In genomic region chr12:36157304-36157637, GRCm38 (mm10) we compare ENCODE assay signal across 8 mouse cellular contexts. TPM values are rescaled to one million over a fixed set of nuclear protein-coding genes. Genes with fewer than 3 reads are reported as not detected.
A peak's percentile ranks its signal among the peaks of the same experiment; 100 is the strongest.
DNase-seq lines count a peak whose midpoint lies in the region; ATAC-seq and TF ChIP-seq lines count a peak whose summit lies in the region.

No protein-coding gene starts in this region.

- 0% methylated on average over 14 of the region's 14 CpGs for WGBS in limb, embryonic 14.5 days
- under 1% methylated on average over 14 of the region's 14 CpGs for WGBS in neural tube, embryonic 14.5 days

- TF ChIP-seq CTCF in C2C12 (IDR thresholded peaks at IDR 0.05; ENCODE audit: control insufficient read depth, insufficient read depth, insufficient read length), result no peak

- H3K36me3 ChIP-seq in C2C12 (ENCODE audit: control insufficient read depth, insufficient read depth), result no peaks in the 10 kb centered on the region
- H3K36me3 ChIP-seq in limb, embryonic 14.5 days (ENCODE audit: control insufficient read depth, insufficient read depth, low read length), result no peaks in the 10 kb centered on the region; the same call in 1 of the 2 replicates
- H3K36me3 ChIP-seq in neural tube, embryonic 14.5 days (ENCODE audit: control insufficient read depth, insufficient read depth, low read length), result no peaks in the 10 kb centered on the region

- DNase-seq in cerebellum, adult 18-20 months, result peak; percentile 39 to 60
- DNase-seq in cerebellum, adult 9-11 months, result no peak
- DNase-seq in limb, embryonic 14.5 days (ENCODE audit: low spot score), result peak; percentile 22
- DNase-seq in spleen, postnatal 4 days (ENCODE audit: low spot score in 2 of 2), result no peak
- no peak for DNase-seq in left cerebral cortex, adult 11 months (ENCODE audit: low spot score)

- H3K4me3 ChIP-seq in C2C12 (ENCODE audit: insufficient read depth, poor library complexity, severe bottlenecking), result peak overlapping the region; percentile 84
- H3K4me3 ChIP-seq in limb, embryonic 14.5 days (replicated peaks; ENCODE audit: low read length), result peak overlapping the region; percentile 89
- H3K4me3 ChIP-seq in neural tube, embryonic 14.5 days (ENCODE audit: low read depth, low read length), result peak overlapping the region; percentile 67

- peak overlapping the region; percentile 93 for H3K27ac ChIP-seq in limb, embryonic 14.5 days (replicated peaks; ENCODE audit: low read depth, low read length)
- peak overlapping the region; percentile 82 for H3K27ac ChIP-seq in neural tube, embryonic 14.5 days (ENCODE audit: low read depth, low read length)

- H3K27me3 ChIP-seq in C2C12 (ENCODE audit: control insufficient read depth, insufficient read depth, insufficient read length), result no peaks in the 10 kb centered on the region
- H3K27me3 ChIP-seq in limb, embryonic 14.5 days (ENCODE audit: control insufficient read depth, insufficient read depth, low read length), result no peaks in the 10 kb centered on the region
- H3K27me3 ChIP-seq in neural tube, embryonic 14.5 days (ENCODE audit: control insufficient read depth, insufficient read depth, low read length), result no peaks in the 10 kb centered on the region; the same call in 1 of the 2 replicates

- peak overlapping the region; percentile 53 for H3K4me2 ChIP-seq in limb, embryonic 14.5 days (replicated peaks; ENCODE audit: low read depth, low read length, severe bottlenecking)
- peak overlapping the region; percentile 51 for H3K4me2 ChIP-seq in neural tube, embryonic 14.5 days (ENCODE audit: low read depth, low read length)

- peaks cover 53% of the 10 kb centered on the region for H3K79me3 ChIP-seq in C2C12 (ENCODE audit: low read depth)

- H3K9me3 ChIP-seq in limb, embryonic 14.5 days (ENCODE audit: control insufficient read depth, low read length), result no peaks in the 10 kb centered on the region
- no peaks in the 10 kb centered on the region for H3K9me3 ChIP-seq in neural tube, embryonic 14.5 days (ENCODE audit: control insufficient read depth, low read length)

- H3K79me2 ChIP-seq in C2C12 (ENCODE audit: control insufficient read depth, insufficient read depth), result peaks cover 69% of the 10 kb centered on the region

- peak overlapping the region; percentile 84 for H3K9ac ChIP-seq in limb, embryonic 14.5 days (ENCODE audit: low read depth, low read length, severe bottlenecking)
- peak overlapping the region; percentile 86 for H3K9ac ChIP-seq in neural tube, embryonic 14.5 days (replicated peaks; ENCODE audit: low read depth, low read length)

- TF ChIP-seq POLR2A in limb, embryonic 14.5 days (IDR thresholded peaks at IDR 0.05; ENCODE audit: borderline replicate concordance, extremely low read depth, insufficient read depth, insufficient read length), result no peak

- ATAC-seq in erythroid progenitor cell, adult 5-6 weeks (replicated peaks; ENCODE audit: low FRiP score, poor library complexity, severe bottlenecking), result peak; percentile 36
- ATAC-seq in limb, embryonic 14.5 days (ENCODE audit: low FRiP score, low read depth), result peak; percentile 32; the same call in 1 of the 2 replicates
- peak; percentile 42 for ATAC-seq in neural tube, embryonic 14.5 days (ENCODE audit: low read depth)

- H3K4me1 ChIP-seq in limb, embryonic 14.5 days (ENCODE audit: control insufficient read depth, insufficient read depth, low read length), result peaks cover 18% of the 10 kb centered on the region
- peaks cover 18% of the 10 kb centered on the region for H3K4me1 ChIP-seq in neural tube, embryonic 14.5 days (ENCODE audit: control insufficient read depth, insufficient read depth, low read length)

- H3ac ChIP-seq in C2C12 (ENCODE audit: control insufficient read depth, insufficient read length, low read depth), result peak overlapping the region; percentile 63

TF ChIP-seq in C2C12, 6 proteins besides CTCF, POLR2A, EP300 and RAD21:
- TF ChIP-seq MYOD1 (IDR thresholded peaks at IDR 0.05; ENCODE audit: control insufficient read depth, insufficient read length, low read depth) (no peak), MYOG (IDR thresholded peaks at IDR 0.05; ENCODE audit: control insufficient read depth, extremely low read depth, insufficient read length) (no peak), FOSL1 (IDR thresholded peaks at IDR 0.05; ENCODE audit: insufficient read depth, low read length, poor library complexity, severe bottlenecking) (no peak), CEBPB (IDR thresholded peaks at IDR 0.05; ENCODE audit: low read depth) (no peak), USF1 (IDR thresholded peaks at IDR 0.05; ENCODE audit: low read depth) (no peak), MAX (IDR thresholded peaks at IDR 0.05) (no peak)

RNA-seq across cellular contexts. Expression of gene Ankmy2, which starts 0.4 kb away (rescaled TPM):
- 8.3 TPM for polyA plus RNA-seq in C2C12 (2012; fragmentation: generic; extraction: Trizol)
- 3.6 and 7.5 TPM in 2 replicates for total RNA-seq in erythroid progenitor cell, adult 5-6 weeks (2015; ENCODE audit: low replicate concordance)
- 3.2 and 10.0 TPM in 2 replicates for total RNA-seq in erythroid progenitor cell, adult 5-6 weeks (2017; ENCODE audit: low replicate concordance)
- polyA plus RNA-seq in limb, embryonic 14.5 days (2012; rRNA removed), result 16.9 and 21.8 TPM in 2 replicates
- 33.8 and 37.8 TPM in 2 replicates for polyA plus RNA-seq in limb, embryonic 14.5 days (2014; fragmentation: Nextera tagmentation; extraction: Ambion mirVana)
- 84.6 and 87.6 TPM in 2 replicates for polyA plus RNA-seq in neural tube, embryonic 14.5 days (2014; fragmentation: Nextera tagmentation; extraction: Ambion mirVana)

RNA-seq across cellular contexts. Expression of gene Bzw2, which starts 0.6 kb away (rescaled TPM):
- 101 TPM for polyA plus RNA-seq in C2C12 (2012; fragmentation: generic; extraction: Trizol)
- total RNA-seq in erythroid progenitor cell, adult 5-6 weeks (2015; ENCODE audit: low replicate concordance), result 18.4 and 28.1 TPM in 2 replicates
- total RNA-seq in erythroid progenitor cell, adult 5-6 weeks (2017; ENCODE audit: low replicate concordance), result 9.6 and 13.4 TPM in 2 replicates
- polyA plus RNA-seq in limb, embryonic 14.5 days (2012; rRNA removed), result 81.1 and 112 TPM in 2 replicates
- 183 and 204 TPM in 2 replicates for polyA plus RNA-seq in limb, embryonic 14.5 days (2014; fragmentation: Nextera tagmentation; extraction: Ambion mirVana)
- polyA plus RNA-seq in neural tube, embryonic 14.5 days (2014; fragmentation: Nextera tagmentation; extraction: Ambion mirVana), result 425 and 430 TPM in 2 replicates

Comparison
In these comparisons a context has a peak if more than half of its experiments do, and no peak if none do; other contexts are left out.
1. DNase-seq: peak in cerebellum, adult 18-20 months (2 of 2) and limb, embryonic 14.5 days (single experiment); none in cerebellum, adult 9-11 months (single experiment), spleen, postnatal 4 days (0 of 2) and left cerebral cortex, adult 11 months (single experiment).
2. Peak in every context shown above with its lines, with median percentiles within 50 percentile points of each other: H3K4me3 ChIP-seq and ATAC-seq.